Mouse (Mus musculus) forebrain, embryonic 10.5 days (tissue): ENCODE measurements at regions not wholly inside any gene's neighbourhood (a gene's known extent, or its start where the extent isn't known, plus 50 kb on each side); places are given as distances from the start of the nearest gene placed in this dataset.

Experiments
- DNase-seq: peaks from one replicate; pipeline ENCODE4 v3.0.0-alpha.2; 2017; ENCODE audit warnings: low spot score; ENCODE audit errors: extremely low spot score
- H3K27ac ChIP-seq: fragments of 300-500 bp; sonication (generic); 2 replicates; pipeline ENCODE4 v1.5.1; 2016; ENCODE audit warnings: mild to moderate bottlenecking
- H3K27me3 ChIP-seq: fragments of 300-500 bp; sonication (generic); 2 replicates; pipeline ENCODE4 v1.6.1; 2016; ENCODE audit warnings: mild to moderate bottlenecking; ENCODE audit not compliant: poor library complexity, severe bottlenecking
- H3K36me3 ChIP-seq: fragments of 300-500 bp; sonication (generic); replicated peaks from 2 replicates; pipeline ENCODE4 v1.6.1; 2016; ENCODE audit warnings: mild to moderate bottlenecking, moderate library complexity
- H3K4me1 ChIP-seq: fragments of 300-500 bp; sonication (generic); 2 replicates; pipeline ENCODE4 v1.6.1; 2016
- H3K4me3 ChIP-seq: fragments of 300-500 bp; sonication (generic); 2 replicates; pipeline ENCODE4 v1.5.1; 2016; ENCODE audit warnings: mild to moderate bottlenecking, moderate library complexity
- H3K9me3 ChIP-seq: fragments of 300-500 bp; sonication (generic); 2 replicates; pipeline ENCODE4 v1.6.1; 2016; ENCODE audit warnings: mild to moderate bottlenecking, moderate library complexity
- WGBS: fragments of 180-500 bp; shearing (Covaris S2); methylation state at CpG from one replicate; pipeline ENCODE4 v1.1.7; 2016; 5-methylcytosine and 5-hydroxymethylcytosine counted together

- H3K4me1 ChIP-seq = peaks cover 8% of the 10 kb centered on the region; the same call in 1 of the 2 replicates
- no peaks in the 10 kb centered on the region for H3K9me3 ChIP-seq
- no peak for DNase-seq
- no peaks in the 10 kb centered on the region for H3K36me3 ChIP-seq
- H3K27ac ChIP-seq = no peak overlapping the region
- no peak overlapping the region for H3K4me3 ChIP-seq
- 74% methylated on average over 4 of the region's 4 CpGs for WGBS
- H3K27me3 ChIP-seq = no peaks in the 10 kb centered on the region
Observed at GRCm38 (mm10) chr3:58182299-58182698, 232.2 kb upstream of the Tsc22d2 start.

- Histone ChIP-seq H3K4me1 (peaks cover 8% of the 10 kb centered on the region; the same call in 1 of the 2 replicates), H3K36me3 (no peaks in the 10 kb centered on the region), H3K27me3 (no peaks in the 10 kb centered on the region), H3K27ac (no peak overlapping the region), H3K4me3 (no peak overlapping the region), H3K9me3 (no peaks in the 10 kb centered on the region)
- 49% methylated on average over 3 of the region's 3 CpGs for WGBS
- no peak for DNase-seq
Observed at GRCm38 (mm10) chr3:58183279-58183678, 231.2 kb upstream of the Tsc22d2 start.

GRCm38 (mm10) chr3:58200462-58200861, 214.1 kb upstream of the Tsc22d2 start:
- no peak for DNase-seq
- no peaks in the 10 kb centered on the region for H3K27me3 ChIP-seq
- no peak overlapping the region for H3K4me3 ChIP-seq
- H3K4me1 ChIP-seq = no peaks in the 10 kb centered on the region
- no peaks in the 10 kb centered on the region for H3K9me3 ChIP-seq
- WGBS = 93% methylated on average over 6 of the region's 6 CpGs
- no peaks in the 10 kb centered on the region for H3K36me3 ChIP-seq
- H3K27ac ChIP-seq = no peak overlapping the region

- Histone ChIP-seq H3K36me3 (no peaks in the 10 kb centered on the region), H3K4me1 (peaks cover 5% of the 10 kb centered on the region), H3K27ac (no peak overlapping the region), H3K4me3 (no peak overlapping the region), H3K27me3 (no peaks in the 10 kb centered on the region), H3K9me3 (no peaks in the 10 kb centered on the region)
- 84% methylated on average over 5 of the region's 5 CpGs for WGBS
- no peak for DNase-seq
Observed at GRCm38 (mm10) chr3:58202816-58203215, 211.7 kb upstream of the Tsc22d2 start.

GRCm38 (mm10) chr3:58203806-58204205, 210.7 kb upstream of the Tsc22d2 start:
- Histone ChIP-seq H3K9me3 (peaks cover 1% of the 10 kb centered on the region; the same call in 1 of the 2 replicates), H3K36me3 (no peaks in the 10 kb centered on the region), H3K27me3 (no peaks in the 10 kb centered on the region), H3K4me3 (no peak overlapping the region), H3K4me1 (peaks cover 5% of the 10 kb centered on the region), H3K27ac (no peak overlapping the region)
- no peak for DNase-seq
- 91% methylated on average over 2 of the region's 2 CpGs for WGBS

- peaks cover 4% of the 10 kb centered on the region; the same call in 1 of the 2 replicates for H3K9me3 ChIP-seq
- no peak for DNase-seq
- 87% methylated on average over 2 of the region's 2 CpGs for WGBS
- no peaks in the 10 kb centered on the region for H3K27me3 ChIP-seq
- no peaks in the 10 kb centered on the region for H3K36me3 ChIP-seq
- H3K4me3 ChIP-seq = no peak overlapping the region
- peaks cover 5% of the 10 kb centered on the region for H3K4me1 ChIP-seq
- H3K27ac ChIP-seq = no peak overlapping the region
Observed at GRCm38 (mm10) chr3:58205526-58205925, 209.0 kb upstream of the Tsc22d2 start.

- no peak for DNase-seq
- Histone ChIP-seq H3K27ac (no peak overlapping the region), H3K4me1 (peaks cover 5% of the 10 kb centered on the region), H3K27me3 (no peaks in the 10 kb centered on the region), H3K9me3 (peaks cover 4% of the 10 kb centered on the region; the same call in 1 of the 2 replicates), H3K4me3 (no peak overlapping the region), H3K36me3 (no peaks in the 10 kb centered on the region)
- WGBS = 79% methylated on average over 5 of the region's 5 CpGs
Observed at GRCm38 (mm10) chr3:58206776-58207398, 207.6 kb upstream of the Tsc22d2 start.

- Histone ChIP-seq H3K27me3 (no peaks in the 10 kb centered on the region), H3K4me1 (peaks cover 5% of the 10 kb centered on the region), H3K4me3 (no peak overlapping the region), H3K9me3 (peaks cover 4% of the 10 kb centered on the region; the same call in 1 of the 2 replicates), H3K36me3 (no peaks in the 10 kb centered on the region), H3K27ac (no peak overlapping the region)
- 87% methylated on average over 3 of the region's 3 CpGs for WGBS
- no peak for DNase-seq
Observed at GRCm38 (mm10) chr3:58211016-58211415, 203.5 kb upstream of the Tsc22d2 start.

GRCm38 (mm10) chr3:58224696-58225095, 189.8 kb upstream of the Tsc22d2 start:
- WGBS = 86% methylated on average over 2 of the region's 2 CpGs
- DNase-seq = no peak
- no peak overlapping the region for H3K27ac ChIP-seq
- no peaks in the 10 kb centered on the region for H3K27me3 ChIP-seq
- no peaks in the 10 kb centered on the region for H3K36me3 ChIP-seq
- no peaks in the 10 kb centered on the region for H3K9me3 ChIP-seq
- H3K4me1 ChIP-seq = no peaks in the 10 kb centered on the region
- H3K4me3 ChIP-seq = no peak overlapping the region

- Histone ChIP-seq H3K9me3 (no peaks in the 10 kb centered on the region), H3K27ac (no peak overlapping the region), H3K4me3 (no peak overlapping the region), H3K27me3 (no peaks in the 10 kb centered on the region), H3K36me3 (no peaks in the 10 kb centered on the region), H3K4me1 (no peaks in the 10 kb centered on the region)
- DNase-seq = no peak
- 93% methylated on average over 7 of the region's 7 CpGs for WGBS
Observed at GRCm38 (mm10) chr3:58226447-58227321, 187.8 kb upstream of the Tsc22d2 start.

- 94% methylated on average over 5 of the region's 5 CpGs for WGBS
- H3K9me3 ChIP-seq = no peaks in the 10 kb centered on the region
Observed at GRCm38 (mm10) chr3:58227322-58227627, 187.2 kb upstream of the Tsc22d2 start.

GRCm38 (mm10) chr3:58228189-58228588, 186.3 kb upstream of the Tsc22d2 start:
- Histone ChIP-seq H3K27ac (no peak overlapping the region), H3K9me3 (no peaks in the 10 kb centered on the region), H3K4me3 (no peak overlapping the region), H3K27me3 (no peaks in the 10 kb centered on the region), H3K36me3 (no peaks in the 10 kb centered on the region), H3K4me1 (no peaks in the 10 kb centered on the region)
- DNase-seq = no peak
- WGBS = 77% methylated on average over 3 of the region's 3 CpGs

More at GRCm38 (mm10) chr3:58227322-58227627, 187.2 kb upstream of the Tsc22d2 start:
- no peak overlapping the region for H3K4me3 ChIP-seq
- no peaks in the 10 kb centered on the region for H3K36me3 ChIP-seq
- H3K4me1 ChIP-seq = no peaks in the 10 kb centered on the region
- no peak for DNase-seq
- H3K27ac ChIP-seq = no peak overlapping the region
- no peaks in the 10 kb centered on the region for H3K27me3 ChIP-seq

- WGBS = 53% methylated on average over 2 of the region's 2 CpGs
- Histone ChIP-seq H3K36me3 (no peaks in the 10 kb centered on the region), H3K4me1 (no peaks in the 10 kb centered on the region), H3K4me3 (no peak overlapping the region), H3K9me3 (no peaks in the 10 kb centered on the region), H3K27ac (no peak overlapping the region), H3K27me3 (no peaks in the 10 kb centered on the region)
- DNase-seq = no peak
Observed at GRCm38 (mm10) chr3:58231746-58232145, 182.8 kb upstream of the Tsc22d2 start.
